Mouse (Mus musculus) c-Kit-positive CD71-negative TER-119-negative erythroid progenitor cells, embryonic 14.5 days (primary cell): Measurements from ENCODE around the gene Nlrc5.
A peak's percentile ranks its signal among the peaks of the same experiment; 100 is the strongest.
"Not testable (repeated sequence)": the region's sequence is repeated elsewhere in the genome, so short reads cannot be mapped to it uniquely, and the experiment has no call there.

ENCODE experiments used
- DNase-seq: peaks from one replicate; pipeline ENCODE4 v3.0.0-alpha.2; 2013; ENCODE audit warnings: low read depth

The Nlrc5 gene

GRCm38 (mm10) chr8:94433981-94434466 lies at the start of gene Nlrc5:
Gene Nlrc5, plus strand, starts transcription at chr8:94434356.
- DNase-seq, result peak; percentile 29

DNA sequence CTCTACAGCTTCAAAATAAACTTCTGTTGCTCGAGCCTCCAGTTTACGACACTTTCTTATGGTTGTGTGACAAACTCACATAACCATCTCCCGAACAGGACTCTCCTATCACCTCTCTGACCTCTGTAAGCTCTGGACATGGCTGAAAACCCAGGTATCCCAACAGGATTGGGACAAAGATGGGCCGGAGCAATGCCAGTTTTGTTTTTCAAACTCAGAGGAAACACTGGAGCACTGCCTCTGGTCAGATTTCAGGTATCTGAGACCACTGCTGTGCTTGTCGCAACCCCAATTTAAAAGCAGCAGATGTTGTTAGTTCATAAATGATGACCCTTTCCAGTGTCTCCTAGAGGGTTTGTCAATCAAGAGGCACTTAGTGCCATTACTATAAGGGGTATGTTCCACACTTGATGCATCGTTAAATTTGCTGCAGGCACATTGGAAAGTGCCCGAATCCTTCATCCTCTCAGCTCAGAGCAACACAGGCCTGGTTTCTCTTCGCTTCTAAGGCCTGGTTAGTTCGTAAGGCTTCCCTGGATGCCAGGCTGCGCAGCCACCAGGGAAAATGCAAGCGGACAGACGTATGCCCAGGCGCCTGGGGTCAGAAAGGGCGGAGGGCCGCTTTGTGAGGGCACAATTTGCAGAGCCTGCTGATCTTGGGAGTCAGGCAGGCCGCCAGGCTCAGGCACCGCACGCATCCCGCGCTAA lies 48.5 kb upstream of the Nlrc5 start:
- DNase-seq, result no peak

GRCm38 (mm10) chr8:94386214-94387026 lies 47.7 kb upstream of the Nlrc5 start, which contains the start of gene Herpud1:
Gene Herpud1, plus strand, starts transcription at chr8:94386438.
- peak; percentile 93 for DNase-seq

DNA sequence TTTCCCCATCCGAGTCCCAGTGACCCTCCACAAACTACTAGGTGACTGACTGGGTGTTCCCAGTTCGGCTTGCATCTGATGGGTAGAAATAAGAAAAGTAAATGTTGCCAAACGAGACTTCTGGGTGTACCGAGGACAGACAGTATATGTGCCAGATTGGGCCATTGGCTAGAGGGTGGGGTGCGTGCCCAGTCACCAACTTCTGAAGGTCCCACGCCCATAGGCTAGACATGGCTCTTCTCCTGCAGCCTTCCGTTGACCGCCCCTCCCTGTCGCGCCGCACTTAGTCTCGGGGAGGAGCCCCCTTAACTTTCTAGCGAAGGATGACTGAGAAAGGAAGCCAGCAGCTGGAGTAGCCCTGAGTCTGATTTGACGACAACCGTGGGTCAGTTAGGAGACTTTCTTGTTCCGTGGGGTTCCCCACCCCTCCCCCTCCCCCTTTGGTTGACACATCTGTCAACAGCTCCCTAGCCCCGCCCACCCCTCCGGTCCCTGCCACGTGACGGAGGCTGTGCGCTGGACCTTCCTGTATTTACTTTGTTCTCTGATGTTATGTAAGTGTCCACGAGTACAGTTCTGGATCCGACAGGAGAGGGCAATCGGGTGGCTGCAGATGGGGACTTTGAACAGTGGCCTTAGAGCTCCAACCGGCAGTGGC lies 47.0 kb upstream of the Nlrc5 start:
- DNase-seq, result peak; percentile 66

GRCm38 (mm10) chr8:94387785-94388184 lies 46.4 kb upstream of the Nlrc5 start:
- no peak for DNase-seq

DNA sequence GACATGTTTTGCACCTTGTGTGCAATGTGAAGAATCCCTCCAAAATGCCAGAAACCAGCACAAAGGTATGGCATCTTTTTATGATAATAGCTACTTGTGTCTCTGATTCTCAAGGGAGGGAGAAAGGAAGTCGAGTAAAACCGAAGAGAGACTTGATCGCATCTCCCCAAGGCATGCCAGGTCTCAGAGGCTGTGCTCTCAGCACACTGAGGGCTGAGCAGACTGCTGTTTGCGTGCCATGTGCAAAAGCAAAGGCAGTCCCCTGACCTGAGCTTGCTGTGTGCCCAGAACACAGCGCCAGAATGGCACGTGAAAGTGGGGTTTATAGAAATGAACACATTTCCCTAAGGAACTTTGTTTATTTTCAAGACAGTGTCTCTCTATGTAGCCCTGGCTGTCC lies 44.6 kb upstream of the Nlrc5 start:
- DNase-seq, result no peak

- DNase-seq, result no peak
Measured at GRCm38 (mm10) chr8:94390429-94390828, 43.7 kb upstream of the Nlrc5 start.

DNA sequence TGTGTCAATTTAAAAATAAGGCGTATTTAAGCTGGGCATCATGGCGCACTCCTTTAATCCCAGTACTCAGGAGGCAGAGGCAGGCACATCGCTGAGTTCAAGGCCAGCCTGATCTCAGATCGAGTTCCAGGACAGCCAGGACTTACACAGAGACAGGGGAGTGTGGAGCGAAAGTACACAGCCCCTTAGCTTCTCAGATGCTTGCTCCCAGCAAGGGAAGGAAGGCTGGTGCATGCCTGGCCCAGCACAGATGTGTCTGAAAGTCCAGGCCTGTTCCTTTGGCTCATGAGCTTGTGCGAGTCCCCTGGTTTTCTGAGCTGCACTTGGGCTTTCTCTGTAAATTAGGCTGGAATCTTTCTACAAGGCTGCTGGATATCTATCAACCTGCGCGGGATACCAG lies 43.2 kb upstream of the Nlrc5 start:
- no peak for DNase-seq

DNA sequence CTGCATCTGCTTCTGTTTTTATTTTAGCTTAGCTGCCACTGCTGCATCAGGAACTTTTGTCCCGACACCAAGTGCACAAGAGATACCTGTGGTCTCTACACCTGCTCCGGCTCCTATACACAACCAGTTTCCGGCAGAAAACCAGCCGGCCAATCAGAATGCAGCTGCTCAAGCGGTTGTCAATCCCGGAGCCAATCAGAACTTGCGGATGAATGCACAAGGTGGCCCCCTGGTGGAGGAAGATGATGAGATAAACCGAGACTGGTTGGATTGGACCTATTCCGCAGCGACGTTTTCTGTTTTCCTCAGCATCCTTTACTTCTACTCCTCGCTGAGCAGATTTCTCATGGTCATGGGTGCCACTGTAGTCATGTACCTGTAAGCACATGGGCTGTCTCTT lies 42.0 kb upstream of the Nlrc5 start:
- DNase-seq, result peak; percentile 34

DNA sequence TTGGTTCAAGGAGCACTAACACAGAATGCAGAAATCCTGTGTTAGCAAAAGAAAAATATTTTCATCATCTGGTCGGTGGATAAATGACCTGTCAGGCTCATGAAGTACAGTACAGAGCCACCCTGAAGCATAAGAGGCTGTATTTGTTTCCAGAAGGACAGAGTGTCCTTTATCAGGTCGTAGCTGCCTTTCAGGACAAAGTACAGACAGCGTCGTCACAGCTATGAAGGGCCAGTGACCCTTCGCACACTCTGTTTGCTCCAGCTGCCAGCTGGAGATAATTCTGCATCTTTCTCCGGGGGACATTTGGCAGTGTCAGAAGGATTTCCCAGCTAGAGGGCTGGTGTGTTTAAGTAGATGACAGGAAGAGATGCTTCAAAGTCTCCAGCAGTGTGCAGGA lies 41.5 kb upstream of the Nlrc5 start:
- no peak for DNase-seq

GRCm38 (mm10) chr8:94395851-94396540 lies 38.2 kb upstream of the Nlrc5 start:
- DNase-seq, result no peak

GRCm38 (mm10) chr8:94396964-94397657 lies 37.0 kb upstream of the Nlrc5 start:
- no peak for DNase-seq

GRCm38 (mm10) chr8:94398587-94398986 lies 35.6 kb upstream of the Nlrc5 start:
- DNase-seq, result no peak

DNA sequence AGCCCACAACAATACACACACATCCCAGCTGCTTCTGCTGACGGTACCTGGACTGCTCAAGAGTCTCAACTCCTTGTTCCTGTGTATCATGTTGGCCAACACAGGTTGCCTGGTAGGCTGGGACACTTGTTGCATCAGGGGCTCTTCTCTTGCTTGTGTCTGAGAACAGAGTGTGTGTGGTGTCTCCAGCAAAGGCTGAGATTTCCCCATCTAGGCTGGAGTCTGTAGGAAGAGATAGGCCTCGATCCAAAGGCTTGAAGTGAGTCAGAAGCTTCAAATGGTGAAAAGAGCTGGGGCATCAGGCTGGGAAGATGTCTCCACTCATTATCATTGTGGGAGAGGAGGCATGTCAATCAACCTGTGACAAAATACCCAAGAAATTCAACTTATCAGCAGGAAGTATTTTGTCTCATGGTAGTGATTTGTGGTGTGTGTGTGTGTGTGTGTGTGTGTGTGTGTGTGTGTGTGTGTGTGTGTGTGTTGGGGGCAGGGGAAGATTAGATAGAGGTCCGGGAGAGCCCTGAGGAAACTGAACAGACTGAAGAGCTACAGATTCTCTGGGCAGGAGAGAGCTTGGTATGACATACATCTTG lies 34.7 kb upstream of the Nlrc5 start:
- DNase-seq, result no peak

- DNase-seq, result not testable (repeated sequence)
Measured at GRCm38 (mm10) chr8:94399957-94400356, 34.2 kb upstream of the Nlrc5 start.

- DNase-seq, result no peak
Measured at GRCm38 (mm10) chr8:94408443-94409080, 25.6 kb upstream of the Nlrc5 start.

- DNase-seq, result no peak
Measured at GRCm38 (mm10) chr8:94409523-94409922, 24.6 kb upstream of the Nlrc5 start.

GRCm38 (mm10) chr8:94412518-94412917 lies 21.6 kb upstream of the Nlrc5 start:
- no peak for DNase-seq

DNA sequence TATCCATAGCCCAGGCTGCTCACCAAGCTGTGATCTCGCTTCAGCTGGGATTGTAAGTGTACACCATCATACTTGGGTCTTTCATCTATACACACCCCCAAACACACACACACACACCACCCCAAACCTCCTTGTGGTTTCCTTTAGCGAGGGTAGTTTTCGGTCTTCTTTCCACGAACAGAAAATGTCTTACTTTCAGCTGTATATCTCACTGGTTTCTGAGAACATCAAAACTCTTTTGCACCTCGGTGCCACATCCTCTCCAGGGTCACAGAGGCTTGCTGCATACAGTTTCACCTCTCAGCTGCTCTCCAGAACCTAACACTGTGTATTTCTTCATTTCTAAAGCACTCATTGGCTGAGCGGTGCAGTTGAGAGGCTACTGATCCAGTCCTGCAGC lies 20.6 kb upstream of the Nlrc5 start:
- DNase-seq, result no peak

GRCm38 (mm10) chr8:94415218-94415617 lies 18.9 kb upstream of the Nlrc5 start:
- no peak for DNase-seq

DNA sequence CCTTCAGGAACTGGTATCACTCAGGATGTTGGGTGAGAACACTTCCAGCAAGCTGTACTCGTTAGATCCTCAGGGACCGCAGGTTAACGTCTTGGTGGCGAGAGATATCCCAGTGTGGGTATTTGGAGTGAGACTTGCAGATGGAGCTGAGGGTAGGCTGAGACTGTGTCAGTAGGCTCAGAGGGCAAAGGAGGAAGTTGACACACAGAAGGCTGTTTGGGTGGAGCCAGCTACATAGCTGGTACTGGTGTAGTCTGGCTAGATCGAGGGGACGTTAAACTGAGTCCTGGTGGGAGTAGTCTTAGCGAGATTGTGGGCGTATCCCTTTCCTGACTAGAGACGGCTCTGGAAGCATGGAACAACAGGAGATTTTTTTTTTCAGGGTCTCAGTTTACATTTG lies 16.1 kb upstream of the Nlrc5 start:
- no peak for DNase-seq
